Comparison of ENCODE assay signal across 8 mouse cellular contexts in the genomic region with DNA sequence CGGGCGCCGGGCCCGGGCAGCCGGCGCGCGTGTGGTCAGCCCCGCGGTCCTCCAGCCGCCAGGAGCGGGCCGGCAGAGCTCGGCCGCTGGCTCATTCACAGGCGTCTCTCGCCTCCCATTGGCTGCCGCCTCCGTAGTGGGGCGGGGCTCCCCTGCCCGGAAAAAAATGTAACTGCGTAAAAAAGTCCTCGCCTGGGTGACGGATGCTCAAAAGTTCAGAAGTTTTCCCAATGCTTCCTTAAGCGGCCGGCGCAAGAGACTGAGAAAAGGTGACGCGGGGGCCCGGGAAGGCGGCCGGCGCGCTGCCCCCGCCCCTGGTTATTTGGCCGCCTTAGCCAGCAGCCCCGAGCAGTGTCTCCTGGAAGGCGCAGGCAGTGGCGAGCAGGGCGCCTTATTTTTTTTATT. TPM values are rescaled to one million over a fixed set of nuclear protein-coding genes. Genes with fewer than 3 reads are reported as not detected.
DNase-seq lines count a peak whose midpoint lies in the region; ATAC-seq lines count a peak whose summit lies in the region.

A gene (plus strand): TSS at position 206 of the 405 bp plus-strand sequence.

- H3K9ac ChIP-seq in embryonic facial prominence, embryonic 13.5 days: peak within 1 kb of the TSS; percentile 89
- no peak within 1 kb of the TSS for H3K9ac ChIP-seq in liver, embryonic 15.5 days
- peak within 1 kb of the TSS; percentile 77 for H3K9ac ChIP-seq in neural tube, embryonic 13.5 days

- H3K4me2 ChIP-seq in embryonic facial prominence, embryonic 13.5 days: peak within 1 kb of the TSS; percentile 97
- H3K4me2 ChIP-seq in liver, embryonic 15.5 days: peak within 1 kb of the TSS; percentile 75
- H3K4me2 ChIP-seq in neural tube, embryonic 13.5 days: peak within 1 kb of the TSS; percentile 69

- peaks cover 86% of the 10 kb centered on the region for H3K27me3 ChIP-seq in embryonic facial prominence, embryonic 13.5 days
- peaks cover 97% of the 10 kb centered on the region for H3K27me3 ChIP-seq in liver, embryonic 15.5 days
- H3K27me3 ChIP-seq in neural tube, embryonic 13.5 days: peaks cover 95% of the 10 kb centered on the region

- no peaks in the 10 kb centered on the region for H3K36me3 ChIP-seq in embryonic facial prominence, embryonic 13.5 days
- H3K36me3 ChIP-seq in liver, embryonic 15.5 days (replicated peaks): no peaks in the 10 kb centered on the region
- no peaks in the 10 kb centered on the region for H3K36me3 ChIP-seq in neural tube, embryonic 13.5 days

- WGBS in embryonic facial prominence, embryonic 13.5 days: 0% methylated on average over 38 of the region's 40 CpGs
- WGBS in liver, embryonic 15.5 days (ENCODE audit: insufficient replicate concordance): under 1% methylated on average over 40 of the region's 40 CpGs
- under 1% methylated on average over 40 of the region's 40 CpGs for WGBS in neural tube, embryonic 13.5 days

- peak; percentile 82 to 93 for DNase-seq in urinary bladder, adult 18-20 months (ENCODE audit: low spot score in 2 of 2)
- DNase-seq in urinary bladder, postnatal 10 days (ENCODE audit: low spot score): no peak
- DNase-seq in heart, adult 9 months (ENCODE audit: low spot score in 2 of 2): peak; percentile 94
- DNase-seq in kidney, adult 9 months: peak; percentile 92
- peak; percentile 58 for DNase-seq in thymus, postnatal 4 days

- no peaks in the 10 kb centered on the region for H3K9me3 ChIP-seq in embryonic facial prominence, embryonic 13.5 days
- no peaks in the 10 kb centered on the region for H3K9me3 ChIP-seq in liver, embryonic 15.5 days (replicated peaks)
- no peaks in the 10 kb centered on the region for H3K9me3 ChIP-seq in neural tube, embryonic 13.5 days

- ATAC-seq in embryonic facial prominence, embryonic 13.5 days (ENCODE audit: insufficient number of reproducible peaks, insufficient read depth, low FRiP score, low TSS enrichment, low read depth): peak; percentile 72
- peak; percentile 52; the same call in 1 of the 2 replicates for ATAC-seq in liver, embryonic 15.5 days (ENCODE audit: insufficient read depth)
- peak; percentile 66 for ATAC-seq in neural tube, embryonic 13.5 days (ENCODE audit: low read depth)

- H3K27ac ChIP-seq in embryonic facial prominence, embryonic 13.5 days: peak within 1 kb of the TSS; percentile 95
- H3K27ac ChIP-seq in liver, embryonic 15.5 days (replicated peaks): no peak within 1 kb of the TSS
- H3K27ac ChIP-seq in neural tube, embryonic 13.5 days (replicated peaks): peak within 1 kb of the TSS; percentile 88

- peak within 1 kb of the TSS; percentile 70 for H3K4me3 ChIP-seq in embryonic facial prominence, embryonic 13.5 days
- H3K4me3 ChIP-seq in liver, embryonic 15.5 days (replicated peaks): peak within 1 kb of the TSS; percentile 51
- peak within 1 kb of the TSS; percentile 48 for H3K4me3 ChIP-seq in neural tube, embryonic 13.5 days

- H3K4me1 ChIP-seq in embryonic facial prominence, embryonic 13.5 days: peaks cover 59% of the 10 kb centered on the region
- peaks cover 38% of the 10 kb centered on the region for H3K4me1 ChIP-seq in liver, embryonic 15.5 days (replicated peaks)
- H3K4me1 ChIP-seq in neural tube, embryonic 13.5 days (replicated peaks): peaks cover 42% of the 10 kb centered on the region

RNA-seq across cellular contexts. Expression of the gene that starts here (rescaled TPM):
- polyA plus RNA-seq in embryonic facial prominence, embryonic 13.5 days (2015; fragmentation: Nextera tagmentation; extraction: Ambion mirVana): 1.6 and 2.9 TPM in 2 replicates
- polyA plus RNA-seq in liver, embryonic 15.5 days (2015; fragmentation: Nextera tagmentation; extraction: Ambion mirVana): 0.01 TPM in 1 of 2 replicates, not detected in the other
- 2.4 and 2.6 TPM in 2 replicates for polyA plus RNA-seq in neural tube, embryonic 13.5 days (2015; fragmentation: Nextera tagmentation; extraction: Ambion mirVana)

Comparison
In these comparisons a context has a peak if more than half of its experiments do, and no peak if none do; other contexts are left out.
1. Peak in ATAC-seq, H3K4me3 ChIP-seq and H3K4me2 ChIP-seq in liver, embryonic 15.5 days; RNA of the gene not detected or under 1 TPM.